Mouse (Mus musculus) CH12.LX (cell line): ENCODE measurements around the gene Gatad2a. TPM values are rescaled to one million over a fixed set of nuclear protein-coding genes. Genes with fewer than 3 reads are reported as not detected.
A peak's percentile ranks its signal among the peaks of the same experiment; 100 is the strongest.

Experiments used
- DNase-seq: peaks from one replicate; pipeline ENCODE4 v3.0.0-alpha.2; 2013; ENCODE audit errors: extremely low read depth
- H3K27ac ChIP-seq: 2 replicates; pipeline ENCODE4 v1.5.1; 2012; ENCODE audit warnings: low read depth, mild to moderate bottlenecking, control low read depth, moderate library complexity; ENCODE audit not compliant: insufficient read depth
- H3K27me3 ChIP-seq: replicated peaks from 2 replicates; pipeline ENCODE3; 2012; ENCODE audit warnings: inconsistent platforms
- H3K36me3 ChIP-seq, 2 experiments: replicated peaks in 1 of 2; 2 replicates each; pipeline versions ENCODE3 to v1.6.1; 2012; ENCODE audit warnings: inconsistent platforms in 1 of 2, low read length in 1 of 2, mild to moderate bottlenecking in 1 of 2, mixed read lengths in 1 of 2, moderate library complexity in 1 of 2; ENCODE audit not compliant: control insufficient read depth in 1 of 2, insufficient read depth in 1 of 2
- H3K4me1 ChIP-seq, 2 experiments: 2 replicates each; pipeline ENCODE4 v1.6.1; 2012; ENCODE audit warnings: inconsistent platforms in 1 of 2, moderate library complexity in 1 of 2; ENCODE audit not compliant: insufficient read depth in 2 of 2, control insufficient read depth in 1 of 2
- H3K4me2 ChIP-seq: 2 replicates; pipeline ENCODE4 v1.6.1; 2012; ENCODE audit warnings: low read depth, mild to moderate bottlenecking, control low read depth; ENCODE audit not compliant: poor library complexity, insufficient read depth, severe bottlenecking
- H3K4me3 ChIP-seq, 3 experiments: fragments of 150-350 bp in 1 of 3; sonication (generic) in 1 of 3; replicated peaks in 1 of 3; 2 replicates each; pipeline versions ENCODE3 to v1.5.1; 2011 to 2012; ENCODE audit warnings: low read depth in 2 of 3, low read length in 2 of 3, mild to moderate bottlenecking in 2 of 3, moderate library complexity in 2 of 3, control low read depth in 1 of 3, improper control_type of control experiment in 1 of 3, inconsistent platforms in 1 of 3, mixed read lengths in 1 of 3; ENCODE audit not compliant: poor library complexity in 1 of 3
- H3K79me2 ChIP-seq: replicated peaks from 2 replicates; pipeline ENCODE4 v1.6.1; 2012; ENCODE audit warnings: mild to moderate bottlenecking, moderate library complexity; ENCODE audit not compliant: control insufficient read depth, poor library complexity, insufficient read depth, severe bottlenecking; ENCODE audit errors: extremely low read depth
- H3K9ac ChIP-seq: 2 replicates; pipeline ENCODE4 v1.6.1; 2012; ENCODE audit warnings: low read depth, mild to moderate bottlenecking, control low read depth, moderate library complexity; ENCODE audit not compliant: insufficient read depth
- H3K9me3 ChIP-seq: replicated peaks from 2 replicates; pipeline ENCODE3; 2012; ENCODE audit warnings: low read length, inconsistent platforms, mixed read lengths
- BHLHE40 ChIP-seq: IDR thresholded peaks from 2 replicates; pipeline ENCODE4 v1.6.1; 2011; ENCODE audit warnings: mild to moderate bottlenecking, low read depth, low read length, improper control_type of control experiment
- CTCF ChIP-seq, 2 experiments: IDR thresholded peaks in 1 of 2; conservative IDR thresholded peaks in 1 of 2; 2 replicates each; pipeline ENCODE4 v1.5.1; 2011 to 2012; ENCODE audit warnings: low read depth in 2 of 2, low read length in 2 of 2, improper control_type of control experiment in 1 of 2, inconsistent platforms in 1 of 2, mild to moderate bottlenecking in 1 of 2, moderate library complexity in 1 of 2
- E2F4 ChIP-seq: IDR thresholded peaks from 2 replicates; pipeline ENCODE4 v1.6.1; 2011; ENCODE audit warnings: low read depth, low read length, improper control_type of control experiment; ENCODE audit not compliant: insufficient replicate concordance
- ELF1 ChIP-seq: IDR thresholded peaks from 2 replicates; pipeline ENCODE4 v1.6.1; 2014; ENCODE audit warnings: low read depth, mild to moderate bottlenecking, inconsistent platforms, low read length, improper control_type of control experiment
- EP300 ChIP-seq: IDR thresholded peaks from 2 replicates; pipeline ENCODE4 v1.6.1; 2011; ENCODE audit warnings: low read length, improper control_type of control experiment
- GABPA ChIP-seq: IDR thresholded peaks from 2 replicates; pipeline ENCODE4 v1.6.1; 2012; ENCODE audit warnings: low read depth, low read length, improper control_type of control experiment, inconsistent platforms; ENCODE audit not compliant: insufficient replicate concordance
- HCFC1 ChIP-seq: IDR thresholded peaks from 2 replicates; pipeline ENCODE4 v1.6.1; 2012; ENCODE audit warnings: low read depth, mild to moderate bottlenecking, inconsistent platforms, low read length, improper control_type of control experiment
- IRF4 ChIP-seq: IDR thresholded peaks from 2 replicates; pipeline ENCODE4 v1.6.1; 2014; ENCODE audit warnings: low read depth, mild to moderate bottlenecking, inconsistent platforms, low read length, improper control_type of control experiment
- JUND ChIP-seq: conservative IDR thresholded peaks from 2 replicates; pipeline ENCODE4 v1.6.1; 2011; ENCODE audit warnings: low read depth, low read length, improper control_type of control experiment
- MAX ChIP-seq: IDR thresholded peaks from 2 replicates; pipeline ENCODE4 v1.6.1; 2011; ENCODE audit warnings: low read length, improper control_type of control experiment
- MAZ ChIP-seq: IDR thresholded peaks from 2 replicates; pipeline ENCODE4 v1.6.1; 2012; ENCODE audit warnings: low read depth, mild to moderate bottlenecking, inconsistent platforms, low read length, improper control_type of control experiment, moderate library complexity
- MEF2A ChIP-seq: IDR thresholded peaks from 2 replicates; pipeline ENCODE4 v1.6.1; 2014; ENCODE audit warnings: low read depth, mild to moderate bottlenecking, inconsistent platforms, low read length, improper control_type of control experiment, borderline replicate concordance
- MXI1 ChIP-seq: IDR thresholded peaks from 2 replicates; pipeline ENCODE4 v1.6.1; 2011; ENCODE audit warnings: mild to moderate bottlenecking, low read depth, low read length, improper control_type of control experiment
- MYC ChIP-seq: IDR thresholded peaks from 2 replicates; pipeline ENCODE4 v1.6.1; 2011; ENCODE audit warnings: low read depth, mild to moderate bottlenecking, improper control_type of control experiment, low read length
- NRF1 ChIP-seq: IDR thresholded peaks from 2 replicates; pipeline ENCODE4 v1.6.1; 2014; ENCODE audit warnings: low read depth, mild to moderate bottlenecking, inconsistent platforms, low read length, improper control_type of control experiment, moderate library complexity
- PAX5 ChIP-seq: IDR thresholded peaks from 2 replicates; pipeline ENCODE4 v1.6.1; 2012; ENCODE audit warnings: low read length, inconsistent platforms, mixed read lengths
- POLR2AphosphoS2 ChIP-seq: IDR thresholded peaks from 2 replicates; pipeline ENCODE4 v1.6.1; 2011; ENCODE audit warnings: low read depth, low read length, improper control_type of control experiment
- RAD21 ChIP-seq: IDR thresholded peaks from 2 replicates; pipeline ENCODE4 v1.6.1; 2011; ENCODE audit warnings: low read depth, mild to moderate bottlenecking, low read length, improper control_type of control experiment, moderate library complexity
- RCOR1 ChIP-seq: conservative IDR thresholded peaks from 2 replicates; pipeline ENCODE4 v1.6.1; 2012; ENCODE audit warnings: low read depth, mild to moderate bottlenecking, inconsistent platforms, low read length, improper control_type of control experiment
- SIN3A ChIP-seq: IDR thresholded peaks from 2 replicates; pipeline ENCODE4 v1.6.1; 2012; ENCODE audit warnings: low read length, improper control_type of control experiment, inconsistent platforms
- SMC3 ChIP-seq: IDR thresholded peaks from 2 replicates; pipeline ENCODE4 v1.6.1; 2011; ENCODE audit warnings: low read depth, low read length, improper control_type of control experiment
- TCF12 ChIP-seq: IDR thresholded peaks from 2 replicates; pipeline ENCODE4 v1.6.1; 2014; ENCODE audit warnings: low read depth, mild to moderate bottlenecking, inconsistent platforms, low read length, improper control_type of control experiment
- ZC3H11A ChIP-seq: IDR thresholded peaks from 2 replicates; pipeline ENCODE4 v1.6.1; 2012; ENCODE audit warnings: low read depth, mild to moderate bottlenecking, inconsistent platforms, low read length, improper control_type of control experiment
- ZKSCAN1 ChIP-seq: IDR thresholded peaks from 2 replicates; pipeline ENCODE4 v1.6.1; 2012; ENCODE audit warnings: low read depth, inconsistent platforms, low read length, improper control_type of control experiment, borderline replicate concordance
- ZNF384 ChIP-seq: IDR thresholded peaks from 2 replicates; pipeline ENCODE4 v1.6.1; 2012; ENCODE audit warnings: low read depth, low read length, improper control_type of control experiment, inconsistent platforms
- dilution Hi-C: fragments of 300-500 bp; cut with MboI; formaldehyde crosslinking; loops from 2 replicates; pipeline ENCODE4 v1.14.3; 2020; ENCODE audit warnings: low sequenced_read_pairs; ENCODE audit not compliant: extremely low pct_unique_long_range_greater_than_20kb, extremely low pct_ligation_motif_present
- in situ Hi-C: fragments of 300-500 bp; cut with MboI; formaldehyde crosslinking; loops from 3 replicates; pipeline ENCODE4 v1.14.3; 2019; ENCODE audit warnings: low sequenced_read_pairs, low pct_ligation_motif_present, low pct_unique_long_range_greater_than_20kb, mixed read lengths
- polyA plus RNA-seq: library from polyadenylated mRNA; unstranded; fragments of >175 nt; gene quantifications from 2 replicates; pipeline ENCODE4 v1.2.1, GENCODE M21; 2012; ENCODE audit warnings: low read depth; ENCODE audit not compliant: insufficient read length
- total RNA-seq, 2 experiments: library from RNA; depleted of rRNA; stranded (reverse); fragments of 300-350 nt in 1 of 2; fragments of >200 nt in 1 of 2; gene quantifications; 2 replicates each; pipeline ENCODE4 v1.2.3; 2012 to 2014

The Gatad2a gene
- total and polyA plus RNA-seq, 3 experiments, result 35.7 to 95.1 (median 70.8) TPM

DNA sequence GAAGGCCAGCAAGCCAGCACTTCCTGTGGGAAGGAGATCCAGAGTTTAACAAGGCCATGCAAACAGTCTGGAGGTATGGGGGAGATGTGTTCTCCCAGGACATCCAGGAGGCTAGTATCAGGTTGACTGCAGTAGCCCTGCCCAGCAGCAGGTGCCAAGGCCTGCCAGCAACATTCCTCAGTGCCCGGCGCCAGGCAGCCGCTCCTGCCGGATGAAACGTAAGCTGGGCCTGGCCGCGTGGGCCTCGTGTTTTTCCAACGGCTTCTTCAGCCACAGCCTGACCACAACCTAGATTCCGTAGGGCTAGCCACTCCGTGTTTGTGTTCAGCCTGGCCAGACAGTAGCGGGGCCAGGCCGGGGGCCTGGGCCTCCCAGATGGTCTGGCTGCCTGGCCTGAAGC, 121.5 kb downstream of the Gatad2a start:
- Histone ChIP-seq H3K9me3 (no peaks in the 10 kb centered on the region), H3K27ac (no peak overlapping the region), H3K27me3 (no peaks in the 10 kb centered on the region), H3K4me2 (no peak overlapping the region), H3K9ac (no peak overlapping the region), H3K4me3 (no peak overlapping the region), H3K79me2 (no peaks in the 10 kb centered on the region), H3K4me1 (no peaks in the 10 kb centered on the region), H3K36me3 (no peaks in the 10 kb centered on the region)
- dilution Hi-C loops, result no loop called here
- no peak for DNase-seq
- in situ Hi-C loops, result no loop called here
- no peak for TF ChIP-seq GABPA
- no peak for TF ChIP-seq NRF1
- no peak for TF ChIP-seq IRF4
- no peak for TF ChIP-seq PAX5
- no peak for TF ChIP-seq ZKSCAN1
- no peak for TF ChIP-seq BHLHE40
- TF ChIP-seq POLR2AphosphoS2, result no peak
- TF ChIP-seq SMC3, result no peak
- no peak for TF ChIP-seq HCFC1
- TF ChIP-seq ELF1, result no peak
- TF ChIP-seq MAX, result no peak

DNA sequence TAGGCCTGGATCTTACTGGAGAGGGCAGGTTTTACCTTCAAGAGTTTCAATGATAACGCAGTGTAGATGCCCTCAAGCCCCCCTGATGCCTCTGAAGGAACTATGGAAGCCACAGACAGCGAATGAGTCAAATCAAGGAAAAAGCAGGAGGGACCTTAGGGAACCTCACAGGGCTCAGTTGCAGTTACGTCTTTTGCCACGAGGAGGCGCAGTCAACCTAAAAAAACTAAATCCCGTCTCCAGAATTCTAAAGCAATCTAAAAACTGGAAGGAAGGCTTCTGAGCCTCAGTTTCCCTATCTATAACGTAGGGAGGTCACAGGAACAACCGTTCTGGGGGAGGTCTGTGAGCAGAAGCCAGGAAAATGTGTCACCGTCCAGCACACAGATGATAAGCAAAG, 122.0 kb downstream of the Gatad2a start:
- Histone ChIP-seq H3K27me3 (no peaks in the 10 kb centered on the region), H3K79me2 (no peaks in the 10 kb centered on the region), H3K4me1 (no peaks in the 10 kb centered on the region), H3K9ac (no peak overlapping the region), H3K9me3 (no peaks in the 10 kb centered on the region), H3K4me3 (no peak overlapping the region), H3K27ac (no peak overlapping the region), H3K36me3 (no peaks in the 10 kb centered on the region), H3K4me2 (no peak overlapping the region)
- in situ Hi-C loops, result no loop called here
- DNase-seq, result peak; percentile 55
- TF ChIP-seq SMC3, result peak; percentile 91
- TF ChIP-seq RAD21, result peak; percentile 92
- TF ChIP-seq POLR2AphosphoS2, result no peak
- TF ChIP-seq IRF4, result peak; percentile 25; the same call in 1 of the 2 replicates
- no peak for TF ChIP-seq PAX5
- TF ChIP-seq RCOR1, result no peak
- TF ChIP-seq ZC3H11A, result peak; percentile 68
- peak; percentile 31; the same call in 1 of the 2 replicates for TF ChIP-seq JUND
- TF ChIP-seq MXI1, result no peak
- TF ChIP-seq MYC, result peak; percentile 35; the same call in 1 of the 2 replicates
- TF ChIP-seq EP300, result 0 out of 2 replicates have a peak, but pooled peaks have one; percentile 8
- TF ChIP-seq SIN3A, result peak; percentile 37; the same call in 1 of the 2 replicates
- no peak for TF ChIP-seq ZKSCAN1
- peak; percentile 90 to 95 for TF ChIP-seq CTCF (conservative IDR thresholded peaks at IDR 0.05 in 1 of 2, IDR thresholded peaks at IDR 0.05 in 1 of 2; ENCODE audit: low read depth in 2 of 2, low read length in 2 of 2)
- TF ChIP-seq E2F4, result no peak
- peak; percentile 35; the same call in 1 of the 2 replicates for TF ChIP-seq ELF1
- 0 out of 2 replicates have a peak, but pooled peaks have one; percentile 29 for TF ChIP-seq TCF12
- TF ChIP-seq MEF2A, result no peak
- no peak for TF ChIP-seq MAZ
- 0 out of 2 replicates have a peak, but pooled peaks have one; percentile 32 for TF ChIP-seq ZNF384
- no peak for TF ChIP-seq MAX
- dilution Hi-C loops, result no loop called here
